Mouse (Mus musculus) megakaryocyte progenitor cell, adult 5-6 weeks (primary cell): Measurements from ENCODE around the gene Abca7. TPM values are rescaled to one million over a fixed set of nuclear protein-coding genes. Genes with fewer than 3 reads are reported as not detected.

ENCODE experiments used
- ATAC-seq: replicated peaks from 2 replicates; pipeline ENCODE4 v1.8.0; 2016; ENCODE audit warnings: mild to moderate bottlenecking, moderate TSS enrichment, inconsistent platforms; ENCODE audit not compliant: poor library complexity
- total RNA-seq, 2 experiments: library from RNA; stranded (forward) in 1 of 2; stranded (reverse) in 1 of 2; fragments of 157-497, 149-512 nt in 1 of 2; fragments of 200-1000 nt in 1 of 2; gene quantifications; 2 replicates each; pipeline versions ENCODE4 v1.2.3 to v1.2.4; 2015 to 2017

The Abca7 gene
- total RNA-seq, 2 experiments from 2014 or later, result 15.4 to 17.5 TPM

DNA sequence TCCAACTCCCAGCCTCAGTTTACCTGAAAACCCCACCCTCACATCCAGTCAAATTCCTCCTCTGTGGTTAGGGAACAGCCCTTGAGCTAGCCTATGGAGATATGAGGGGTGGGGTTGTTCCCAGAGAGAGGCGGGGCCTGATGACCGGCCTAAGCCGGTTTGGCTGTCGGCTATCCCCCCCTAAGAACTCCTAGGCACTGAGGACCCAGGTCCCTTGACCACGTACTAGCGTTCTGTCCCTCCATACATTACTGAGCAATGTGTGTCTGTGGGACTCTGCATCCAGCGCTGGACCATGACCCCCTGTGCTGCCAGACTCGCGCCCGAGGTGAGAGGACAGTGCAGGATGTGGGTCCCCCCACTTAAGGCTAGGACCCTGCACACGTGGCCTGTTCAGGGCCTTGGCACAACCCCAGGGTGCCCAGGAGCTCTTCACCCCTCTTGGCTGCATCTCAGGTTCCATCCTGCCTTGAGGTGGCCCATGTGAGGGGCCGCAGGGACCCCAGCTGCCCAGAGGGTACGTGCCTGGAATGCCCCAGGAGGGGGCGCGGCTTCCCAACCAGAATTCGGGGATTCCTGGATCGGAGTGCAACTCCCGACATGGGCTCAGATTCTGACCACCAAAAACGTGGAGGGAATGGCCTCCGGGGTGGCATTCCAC, 23.3 kb downstream of the Abca7 start:
- ATAC-seq, result no peak

GRCm38 (mm10) chr10:80020191-80020590, 23.9 kb downstream of the Abca7 start:
- ATAC-seq, result no peak

DNA sequence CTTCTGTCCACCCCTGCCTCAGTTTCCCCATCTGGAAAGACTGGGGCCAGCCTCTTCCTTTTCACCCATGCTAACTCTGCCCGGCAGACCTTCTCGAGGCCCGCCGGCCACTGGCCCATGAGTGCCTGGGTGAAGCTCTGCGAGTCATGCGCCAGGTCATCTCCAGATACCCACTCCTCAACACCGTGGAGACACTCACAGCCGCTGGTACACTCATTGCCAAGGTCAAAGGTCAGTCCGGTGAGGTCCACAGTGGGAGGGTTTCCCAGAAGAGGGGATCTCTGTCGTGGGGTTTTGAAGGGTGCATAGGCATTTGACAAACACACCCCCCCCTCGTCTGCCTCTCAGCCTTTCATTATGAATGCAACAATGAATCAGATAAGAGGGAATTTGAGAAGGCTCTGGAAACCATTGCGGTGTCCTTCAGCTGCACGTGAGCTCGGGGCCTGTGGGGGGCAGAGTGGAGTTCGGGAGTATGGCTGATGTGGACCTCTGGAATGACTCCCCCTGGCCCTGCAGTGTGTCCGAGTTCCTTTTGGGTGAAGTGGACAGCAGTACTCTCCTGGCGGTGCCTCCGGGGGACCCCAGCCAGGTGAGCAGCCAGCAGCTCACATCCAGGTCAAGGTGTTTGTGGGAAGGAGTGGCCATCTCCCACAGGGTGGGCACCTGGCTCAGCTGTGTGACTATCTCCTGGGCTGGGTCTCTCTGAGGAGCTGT, 24.5 kb downstream of the Abca7 start:
- no peak for ATAC-seq

- ATAC-seq, result no peak
These were observed 25.0 kb downstream of the Abca7 start for GRCm38 (mm10) chr10:80021320-80021641.

DNA sequence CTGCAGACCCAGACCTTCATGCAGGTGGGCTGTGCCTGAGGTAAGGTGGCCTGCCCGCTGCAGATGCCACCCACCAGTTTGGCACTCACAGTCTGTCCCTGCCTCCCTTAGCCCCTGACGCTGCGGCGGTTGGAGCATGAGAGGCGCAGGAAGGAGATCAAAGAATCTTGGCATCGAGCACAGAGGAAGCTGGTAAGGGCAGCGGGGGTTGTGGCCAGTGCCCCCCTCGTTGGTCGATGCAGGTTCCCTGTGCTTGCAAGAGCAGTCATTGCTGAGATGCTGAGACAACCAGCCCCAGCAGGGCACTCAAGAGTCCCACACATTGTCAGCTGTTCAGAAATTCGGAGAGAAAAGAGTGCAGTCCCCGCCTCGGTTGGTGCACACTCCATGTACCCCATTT, 25.9 kb downstream of the Abca7 start:
- no peak for ATAC-seq

- ATAC-seq, result no peak
These were observed 26.5 kb downstream of the Abca7 start for GRCm38 (mm10) chr10:80022806-80023205.

DNA sequence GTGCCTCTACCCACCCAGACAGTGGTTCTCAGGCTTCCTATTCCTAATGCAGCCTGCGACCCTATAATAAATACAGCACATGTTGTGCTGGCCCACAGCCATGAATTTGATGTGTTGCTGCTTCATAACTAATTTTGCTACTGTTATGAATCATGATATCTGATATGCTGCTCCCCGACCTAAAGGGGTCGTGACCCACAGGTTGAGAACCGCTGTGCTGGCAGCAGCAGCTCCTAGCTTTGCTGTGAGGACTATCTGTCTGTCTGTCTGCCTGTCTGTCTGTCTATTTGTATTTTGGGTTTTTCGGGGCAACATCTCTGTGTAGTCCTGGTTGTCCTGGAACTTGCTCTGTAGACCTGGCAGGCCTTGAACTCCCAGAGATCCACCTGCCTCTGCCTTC, 27.5 kb downstream of the Abca7 start:
- no peak for ATAC-seq

- ATAC-seq, result peak; percentile 44
These were observed 28.1 kb downstream of the Abca7 start for GRCm38 (mm10) chr10:80024229-80025043.

GRCm38 (mm10) chr10:80025044-80025347, 28.7 kb downstream of the Abca7 start:
- ATAC-seq, result no peak

- no peak for ATAC-seq
These were observed 29.2 kb downstream of the Abca7 start for GRCm38 (mm10) chr10:80025463-80025862.

DNA sequence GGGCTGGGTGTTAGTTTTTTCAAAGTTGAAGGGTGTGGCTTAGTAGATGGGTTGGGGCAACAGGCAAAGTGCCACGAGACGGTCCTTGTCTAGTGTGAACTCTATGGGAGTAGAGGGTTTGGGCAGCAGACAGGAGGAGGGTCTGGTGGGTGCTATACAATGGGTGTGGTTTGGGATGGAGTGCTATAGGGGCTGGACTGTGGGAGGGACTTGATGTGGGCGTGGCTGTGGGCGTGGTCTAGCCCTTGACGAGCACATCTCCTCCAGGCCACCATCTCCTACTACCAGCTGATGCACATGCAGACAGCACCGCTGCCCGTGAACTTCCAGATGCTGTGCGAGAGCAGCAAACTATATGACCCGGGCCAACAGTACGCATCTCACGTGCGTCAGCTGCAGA, 29.6 kb downstream of the Abca7 start:
- ATAC-seq, result peak; percentile 57

GRCm38 (mm10) chr10:80027681-80028520, 31.6 kb downstream of the Abca7 start:
- peak; percentile 40; the same call in 1 of the 2 replicates for ATAC-seq

DNA sequence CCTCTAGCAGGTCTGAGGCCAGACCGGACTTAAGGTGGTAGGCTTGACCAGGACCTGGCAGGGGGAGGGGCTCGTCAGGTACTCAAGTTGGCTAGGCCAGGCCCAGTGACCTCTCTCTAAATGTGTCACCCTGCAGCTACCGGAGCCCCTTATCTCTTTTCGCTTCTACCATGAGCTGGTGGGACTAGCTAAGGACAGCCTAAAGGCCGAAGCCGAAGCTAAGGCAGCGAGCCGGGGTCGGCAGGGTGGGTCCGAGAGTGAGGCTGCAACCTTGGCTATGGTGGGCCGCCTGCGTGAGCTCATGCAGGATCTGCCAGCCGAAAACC, 32.2 kb downstream of the Abca7 start:
- ATAC-seq, result no peak

DNA sequence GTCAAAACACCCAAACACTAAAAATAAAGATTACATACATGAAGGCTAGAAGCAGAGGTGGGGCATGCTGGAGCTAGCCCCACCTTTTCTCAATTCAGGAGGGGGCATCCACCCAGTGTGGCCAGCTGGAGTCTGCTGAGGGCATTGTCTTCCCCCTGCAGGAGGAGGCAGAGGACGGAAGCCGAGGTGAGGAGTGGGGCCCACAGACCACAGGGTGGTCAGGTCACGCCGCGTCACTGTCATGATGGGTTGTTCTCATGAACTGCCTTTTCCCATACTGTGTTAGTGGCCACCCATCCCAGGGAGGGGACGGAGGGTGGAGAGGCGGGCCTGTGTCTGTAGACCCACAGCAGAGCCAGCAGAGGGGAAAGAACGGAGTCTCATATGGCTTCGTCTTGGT, 33.9 kb downstream of the Abca7 start:
- ATAC-seq, result no peak

GRCm38 (mm10) chr10:80030736-80031135, 34.4 kb downstream of the Abca7 start:
- no peak for ATAC-seq

DNA sequence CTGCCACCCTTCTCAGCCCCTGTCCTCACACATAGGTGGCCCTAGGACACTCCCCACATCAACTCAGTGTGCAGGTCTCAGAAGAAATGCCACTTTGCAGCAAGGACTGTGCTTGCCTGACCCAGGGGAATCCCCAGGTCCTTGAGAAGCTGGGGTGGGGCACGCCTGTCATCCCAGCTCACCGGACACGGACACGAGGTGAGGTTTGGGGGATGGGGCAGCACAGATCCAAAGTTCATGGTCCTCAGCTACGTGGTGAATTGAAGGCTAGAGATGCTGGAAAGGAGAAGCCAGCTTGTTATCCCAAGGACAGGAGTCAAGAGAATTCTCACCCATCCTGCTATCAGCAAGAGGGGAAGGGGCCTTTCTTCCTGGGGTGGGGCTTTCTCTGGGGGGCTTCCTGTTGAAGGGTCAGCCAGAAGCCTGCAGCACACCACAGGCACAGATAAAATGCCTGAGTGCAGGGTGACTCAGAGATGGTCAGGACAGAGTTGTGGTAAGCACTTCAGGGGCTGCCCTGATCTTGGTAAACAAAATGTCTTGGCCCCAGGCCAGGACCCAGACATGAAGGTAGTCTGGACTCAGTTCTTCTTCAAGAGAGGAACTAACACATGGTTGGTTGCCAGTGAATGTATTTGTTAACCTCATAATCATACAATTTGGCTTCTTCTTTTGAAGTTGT, 36.6 kb downstream of the Abca7 start:
- peak; percentile 51 for ATAC-seq

GRCm38 (mm10) chr10:80033511-80034391, 37.5 kb downstream of the Abca7 start:
- ATAC-seq, result peak; percentile 54

DNA sequence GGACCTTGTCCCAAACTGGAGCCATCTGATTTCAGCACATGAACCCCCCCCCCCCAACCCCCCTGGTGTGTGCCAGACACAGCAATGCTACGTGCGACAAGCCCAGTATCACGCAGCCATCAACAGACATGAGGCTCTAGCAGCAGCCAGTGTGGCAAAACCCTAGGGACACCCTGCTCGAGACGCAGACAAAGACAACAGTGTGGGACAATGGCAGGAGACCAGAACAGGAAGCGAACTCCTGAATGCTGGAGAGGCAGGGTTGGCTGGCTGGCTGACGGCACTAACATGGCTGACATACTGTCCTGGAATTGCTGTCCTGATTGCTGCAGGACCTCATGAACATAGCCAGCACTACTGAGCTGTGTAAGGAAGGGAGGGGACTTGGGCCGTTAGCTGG, 38.9 kb downstream of the Abca7 start:
- no peak for ATAC-seq

GRCm38 (mm10) chr10:80035686-80036085, 39.4 kb downstream of the Abca7 start:
- no peak for ATAC-seq

DNA sequence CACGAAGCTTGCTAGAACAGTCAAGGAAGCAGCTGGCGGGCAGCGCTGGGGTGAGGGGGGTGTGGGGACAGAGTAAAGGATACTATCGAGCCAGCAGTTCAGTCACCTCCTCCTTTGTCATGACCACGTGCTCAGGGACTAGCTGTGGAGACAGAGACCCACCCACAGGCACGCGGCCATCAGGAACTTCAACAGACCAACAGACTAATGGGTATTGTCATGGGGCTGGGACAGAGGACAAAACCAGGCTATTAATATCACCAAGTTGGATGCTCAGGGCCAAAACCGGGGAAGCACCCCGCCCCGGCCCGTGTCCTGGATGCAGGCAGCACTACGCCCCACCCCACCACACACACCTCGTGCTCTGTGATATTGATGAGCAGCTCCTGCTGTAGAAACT, 40.5 kb downstream of the Abca7 start:
- no peak for ATAC-seq
